Mouse (Mus musculus) CH12.LX (cell line): Measurements from ENCODE around the gene Gm14443.
"Not testable (repeated sequence)": the region's sequence is repeated elsewhere in the genome, so short reads cannot be mapped to it uniquely, and the experiment has no call there.

ENCODE experiments used
- CTCF ChIP-seq, 2 experiments: IDR thresholded peaks in 1 of 2; conservative IDR thresholded peaks in 1 of 2; 2 replicates each; pipeline ENCODE4 v1.5.1; 2011 to 2012; ENCODE audit warnings: low read depth in 2 of 2, low read length in 2 of 2, improper control_type of control experiment in 1 of 2, inconsistent platforms in 1 of 2, mild to moderate bottlenecking in 1 of 2, moderate library complexity in 1 of 2
- E2F4 ChIP-seq: IDR thresholded peaks from 2 replicates; pipeline ENCODE4 v1.6.1; 2011; ENCODE audit warnings: low read depth, low read length, improper control_type of control experiment; ENCODE audit not compliant: insufficient replicate concordance
- EP300 ChIP-seq: IDR thresholded peaks from 2 replicates; pipeline ENCODE4 v1.6.1; 2011; ENCODE audit warnings: low read length, improper control_type of control experiment
- GABPA ChIP-seq: IDR thresholded peaks from 2 replicates; pipeline ENCODE4 v1.6.1; 2012; ENCODE audit warnings: low read depth, low read length, improper control_type of control experiment, inconsistent platforms; ENCODE audit not compliant: insufficient replicate concordance
- KAT2A ChIP-seq: IDR thresholded peaks from 2 replicates; pipeline ENCODE4 v1.6.1; 2012; ENCODE audit warnings: low read length, improper control_type of control experiment, inconsistent platforms; ENCODE audit not compliant: insufficient replicate concordance
- MAX ChIP-seq: IDR thresholded peaks from 2 replicates; pipeline ENCODE4 v1.6.1; 2011; ENCODE audit warnings: low read length, improper control_type of control experiment
- MYC ChIP-seq: IDR thresholded peaks from 2 replicates; pipeline ENCODE4 v1.6.1; 2011; ENCODE audit warnings: low read depth, mild to moderate bottlenecking, improper control_type of control experiment, low read length
- POLR2A ChIP-seq: IDR thresholded peaks from 2 replicates; pipeline ENCODE4 v1.6.1; 2011; ENCODE audit warnings: low read depth, mild to moderate bottlenecking, improper control_type of control experiment, low read length
- POLR2AphosphoS2 ChIP-seq: IDR thresholded peaks from 2 replicates; pipeline ENCODE4 v1.6.1; 2011; ENCODE audit warnings: low read depth, low read length, improper control_type of control experiment
- TCF12 ChIP-seq: IDR thresholded peaks from 2 replicates; pipeline ENCODE4 v1.6.1; 2014; ENCODE audit warnings: low read depth, mild to moderate bottlenecking, inconsistent platforms, low read length, improper control_type of control experiment
- UBTF ChIP-seq: IDR thresholded peaks from 2 replicates; pipeline ENCODE4 v1.6.1; 2012; ENCODE audit warnings: low read depth, mild to moderate bottlenecking, inconsistent platforms, low read length, improper control_type of control experiment, moderate library complexity
- USF1 ChIP-seq: IDR thresholded peaks from 2 replicates; pipeline ENCODE4 v1.6.1; 2014; ENCODE audit warnings: low read depth, mild to moderate bottlenecking, inconsistent platforms, low read length, improper control_type of control experiment
- USF2 ChIP-seq: conservative IDR thresholded peaks from 2 replicates; pipeline ENCODE4 v1.6.1; 2011; ENCODE audit warnings: low read depth, low read length, improper control_type of control experiment

DNA sequence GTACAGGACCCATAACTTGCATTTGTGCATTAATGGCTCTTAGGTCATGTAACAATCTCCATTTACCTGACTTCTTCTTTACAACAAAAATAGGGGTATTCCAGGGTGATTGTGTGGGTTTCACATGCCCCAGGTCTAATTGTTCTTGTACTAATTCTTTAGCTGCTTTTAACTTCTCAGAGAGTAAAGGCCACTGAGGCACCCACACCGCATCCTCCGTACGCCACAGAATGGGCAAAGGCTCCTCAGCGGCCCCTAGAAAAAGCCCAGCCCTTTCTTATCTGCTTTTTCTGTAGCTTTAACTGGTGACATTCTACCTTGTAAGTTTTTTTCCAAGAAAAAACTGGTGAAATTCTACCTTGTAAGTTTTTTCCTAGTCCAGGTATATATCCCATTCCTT is 14.2 kb downstream of the Gm14443 start:
- TF ChIP-seq E2F4; KAT2A; CTCF (conservative IDR thresholded peaks at IDR 0.05 in 1 of 2, IDR thresholded peaks at IDR 0.05 in 1 of 2; ENCODE audit: low read depth in 2 of 2, low read length in 2 of 2); POLR2A; USF2; GABPA; UBTF; MYC; MAX; TCF12; EP300; POLR2AphosphoS2; USF1: not testable (repeated sequence)
